Mouse (Mus musculus) intestine, postnatal 0 days (tissue): ENCODE measurements around the gene Stk39. TPM values are rescaled to one million over a fixed set of nuclear protein-coding genes. Genes with fewer than 3 reads are reported as not detected.

ENCODE experiments used
- ATAC-seq: fragments of 200-750 bp; cut with Nextera tagmentation; 2 replicates; pipeline ENCODE4 v1.8.0; 2017; ENCODE audit warnings: mild to moderate bottlenecking, moderate TSS enrichment, moderate library complexity
- H3K27ac ChIP-seq: fragments of 300-500 bp; sonication (generic); 2 replicates; pipeline ENCODE4 v1.5.1; 2014; ENCODE audit warnings: mild to moderate bottlenecking, low read depth, low read length, moderate library complexity
- H3K27me3 ChIP-seq: fragments of 300-500 bp; sonication (generic); replicated peaks from 2 replicates; pipeline ENCODE4 v1.6.1; 2014; ENCODE audit warnings: low read length, mixed read lengths; ENCODE audit not compliant: control insufficient read depth, insufficient read depth
- H3K36me3 ChIP-seq: fragments of 300-500 bp; sonication (generic); 2 replicates; pipeline ENCODE4 v1.6.1; 2014; ENCODE audit warnings: mild to moderate bottlenecking, moderate library complexity; ENCODE audit not compliant: control insufficient read depth, insufficient read depth
- H3K4me1 ChIP-seq: fragments of 300-500 bp; sonication (generic); replicated peaks from 2 replicates; pipeline ENCODE4 v1.6.1; 2014; ENCODE audit warnings: antibody characterized with exemption, low read length, mixed read lengths; ENCODE audit not compliant: control insufficient read depth, insufficient read depth
- H3K4me2 ChIP-seq: fragments of 300-500 bp; sonication (generic); replicated peaks from 2 replicates; pipeline ENCODE4 v1.6.1; 2014; ENCODE audit warnings: low read depth, mild to moderate bottlenecking, moderate library complexity
- H3K4me3 ChIP-seq: fragments of 300-500 bp; sonication (generic); 2 replicates; pipeline ENCODE4 v1.5.1; 2014; ENCODE audit warnings: low read depth, low read length
- H3K9ac ChIP-seq: fragments of 300-500 bp; sonication (generic); 2 replicates; pipeline ENCODE4 v1.6.1; 2014; ENCODE audit warnings: mild to moderate bottlenecking, low read depth, low read length
- H3K9me3 ChIP-seq: fragments of 300-500 bp; sonication (generic); 2 replicates; pipeline ENCODE4 v1.6.1; 2016; ENCODE audit warnings: mixed run types; ENCODE audit not compliant: control insufficient read depth
- CTCF ChIP-seq: sonication (generic); IDR thresholded peaks from 2 replicates; pipeline ENCODE4 v1.5.1; 2016; ENCODE audit warnings: low read depth, mild to moderate bottlenecking, control low read depth, antibody characterized with exemption, moderate library complexity
- WGBS: fragments of 180-500 bp; shearing (Covaris S2); extraction: QIAGEN DNeasy Blood & Tissue Kit; methylation state at CpG from one replicate; pipeline ENCODE4 v1.1.7; 2014; 5-methylcytosine and 5-hydroxymethylcytosine counted together
- polyA plus RNA-seq: library from polyadenylated mRNA; unstranded; fragments of >200 nt; fragmentation: Nextera tagmentation; extraction: Ambion mirVana; gene quantifications from 2 replicates; pipeline ENCODE4 v1.2.1, GENCODE M21; 2015

The Stk39 gene
- polyA plus RNA-seq, 1 experiment from 2014 or later, result 10.1 TPM

GRCm38 (mm10) chr2:68254756-68255155, 217.3 kb downstream of the Stk39 start:
- 58% methylated on average over 4 of the region's 4 CpGs for WGBS
- no peak for TF ChIP-seq CTCF
- no peaks in the 10 kb centered on the region for H3K36me3 ChIP-seq
- H3K4me2 ChIP-seq, result no peak overlapping the region
- H3K27me3 ChIP-seq, result no peaks in the 10 kb centered on the region
- no peaks in the 10 kb centered on the region for H3K4me1 ChIP-seq
- H3K9ac ChIP-seq, result no peak overlapping the region
- H3K4me3 ChIP-seq, result no peak overlapping the region
- no peaks in the 10 kb centered on the region for H3K9me3 ChIP-seq
- no peak for ATAC-seq
- H3K27ac ChIP-seq, result no peak overlapping the region

DNA sequence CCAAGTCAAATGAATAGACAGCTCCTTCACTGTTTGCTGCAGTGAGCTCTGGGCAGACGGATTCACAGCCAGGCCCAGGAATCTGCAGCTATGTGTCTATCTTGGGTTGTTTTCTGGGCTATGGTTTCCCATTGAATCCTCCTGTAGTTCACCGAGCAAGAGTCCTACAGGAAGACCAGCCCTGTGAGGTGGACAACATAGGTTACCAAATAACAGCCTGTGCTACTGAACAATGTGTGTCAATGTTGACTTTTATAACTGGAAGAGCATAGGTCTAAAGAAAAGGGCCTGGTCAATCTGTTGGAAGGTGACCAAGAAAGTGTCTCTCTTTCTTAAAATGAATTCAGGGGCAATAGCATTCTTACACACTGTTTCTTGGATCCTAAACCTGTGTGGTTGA, 218.8 kb downstream of the Stk39 start:
- Histone ChIP-seq H3K27me3 (no peaks in the 10 kb centered on the region), H3K9ac (no peak overlapping the region), H3K4me3 (no peak overlapping the region), H3K9me3 (no peaks in the 10 kb centered on the region), H3K4me2 (no peak overlapping the region), H3K4me1 (no peaks in the 10 kb centered on the region), H3K36me3 (no peaks in the 10 kb centered on the region), H3K27ac (no peak overlapping the region)
- no peak for ATAC-seq
- no peak for TF ChIP-seq CTCF
- WGBS, result 76% methylated on average over 2 of the region's 2 CpGs

GRCm38 (mm10) chr2:68252048-68252758, 219.9 kb downstream of the Stk39 start:
- H3K9me3 ChIP-seq, result no peaks in the 10 kb centered on the region
- H3K27ac ChIP-seq, result no peak overlapping the region
- TF ChIP-seq CTCF, result no peak
- no peak overlapping the region for H3K4me2 ChIP-seq
- H3K4me1 ChIP-seq, result no peaks in the 10 kb centered on the region
- no peak overlapping the region for H3K4me3 ChIP-seq
- H3K27me3 ChIP-seq, result no peaks in the 10 kb centered on the region
- WGBS, result 93% methylated on average over 6 of the region's 6 CpGs
- no peaks in the 10 kb centered on the region for H3K36me3 ChIP-seq
- no peak overlapping the region for H3K9ac ChIP-seq
- no peak for ATAC-seq

GRCm38 (mm10) chr2:68250897-68251296, 221.2 kb downstream of the Stk39 start:
- Histone ChIP-seq H3K36me3 (no peaks in the 10 kb centered on the region), H3K9me3 (no peaks in the 10 kb centered on the region), H3K4me3 (no peak overlapping the region), H3K4me2 (no peak overlapping the region), H3K4me1 (no peaks in the 10 kb centered on the region), H3K27ac (no peak overlapping the region), H3K27me3 (no peaks in the 10 kb centered on the region), H3K9ac (no peak overlapping the region)
- TF ChIP-seq CTCF, result no peak
- no peak for ATAC-seq
- 91% methylated on average over 10 of the region's 10 CpGs for WGBS

DNA sequence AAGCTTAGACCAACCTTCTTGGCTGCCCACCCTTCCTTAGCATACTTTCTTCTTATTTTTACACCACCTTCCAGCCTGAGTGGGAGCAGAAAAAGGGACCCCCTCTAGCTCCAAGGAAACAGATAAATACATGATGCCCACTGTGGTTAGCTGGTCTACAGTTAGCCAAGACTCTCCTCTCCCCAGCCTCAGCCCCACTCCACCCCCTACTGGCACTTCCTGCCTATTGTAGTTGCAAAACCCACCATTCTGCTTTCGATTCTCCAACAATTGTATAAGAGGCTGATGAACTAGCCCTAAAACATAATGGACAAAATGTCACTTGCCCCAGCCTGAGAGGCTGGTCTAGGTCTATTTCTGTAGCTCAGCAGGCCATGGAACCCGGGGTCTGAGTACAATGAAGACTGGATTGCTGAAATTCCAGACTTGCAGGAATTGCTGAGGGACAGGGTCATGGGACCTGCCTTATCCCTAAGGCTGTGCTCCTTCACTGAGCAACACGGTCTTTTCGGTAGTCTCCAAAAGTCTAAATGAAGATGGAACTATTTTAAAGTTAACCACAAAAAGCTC, 222.1 kb downstream of the Stk39 start:
- Histone ChIP-seq H3K27me3 (no peaks in the 10 kb centered on the region), H3K4me2 (no peak overlapping the region), H3K9ac (no peak overlapping the region), H3K4me1 (no peaks in the 10 kb centered on the region), H3K9me3 (no peaks in the 10 kb centered on the region), H3K36me3 (no peaks in the 10 kb centered on the region), H3K4me3 (no peak overlapping the region), H3K27ac (no peak overlapping the region)
- TF ChIP-seq CTCF, result peak; percentile 30
- WGBS, result 80% methylated on average over 4 of the region's 4 CpGs
- no peak for ATAC-seq

GRCm38 (mm10) chr2:68246284-68246683, 225.8 kb downstream of the Stk39 start:
- Histone ChIP-seq H3K27ac (no peak overlapping the region), H3K27me3 (no peaks in the 10 kb centered on the region), H3K4me2 (no peak overlapping the region), H3K36me3 (no peaks in the 10 kb centered on the region), H3K9ac (no peak overlapping the region), H3K9me3 (no peaks in the 10 kb centered on the region), H3K4me1 (no peaks in the 10 kb centered on the region), H3K4me3 (no peak overlapping the region)
- 45% methylated on average over 3 of the region's 3 CpGs for WGBS
- TF ChIP-seq CTCF, result no peak
- no peak for ATAC-seq
